Comparison of ENCODE assay signal across 9 mouse cellular contexts in the genomic region with DNA sequence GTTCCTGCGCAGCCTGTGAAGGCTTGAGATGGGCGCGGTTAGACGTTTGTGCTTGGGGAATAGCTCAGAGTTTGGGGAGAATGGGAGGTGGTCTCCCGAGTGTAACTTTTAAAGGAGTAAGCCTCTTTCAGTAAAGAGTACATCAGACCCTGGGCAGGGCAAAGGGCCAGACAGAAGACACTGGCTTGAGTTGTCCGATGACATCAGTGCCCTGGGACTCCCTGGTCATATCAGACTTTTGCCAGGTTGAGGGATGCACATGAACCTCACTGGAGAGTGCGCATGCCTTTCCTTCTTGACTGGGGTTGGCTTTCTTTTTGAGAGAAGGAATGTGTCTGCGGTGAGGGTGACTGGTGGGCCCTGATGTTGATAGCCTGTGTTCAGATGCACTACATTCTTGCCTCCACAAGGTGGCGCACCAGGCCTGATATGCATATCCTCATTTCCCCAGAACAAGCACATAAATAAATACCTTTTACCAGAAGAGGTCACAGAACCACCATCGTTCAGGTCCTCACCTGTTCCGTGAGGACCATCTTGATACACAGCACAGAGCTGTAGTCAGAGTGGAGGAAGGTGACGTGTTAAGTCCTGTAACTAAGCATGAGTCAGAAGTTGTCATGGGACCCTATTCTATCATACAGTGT. TPM values are rescaled to one million over a fixed set of nuclear protein-coding genes. Genes with fewer than 3 reads are reported as not detected.
DNase-seq lines count a peak whose midpoint lies in the region; ATAC-seq and TF ChIP-seq lines count a peak whose summit lies in the region.
"Had no signal": no experiment of that assay in that cellular context is flagged by ENCODE, and none has a peak within 500 bp of the region (broad histone marks: within the 10 kb centered on the region; RNA-seq: fewer than 3 reads in every experiment).

No protein-coding gene starts in this region.

- no peak overlapping the region for H3K9ac ChIP-seq in neural tube, embryonic 15.5 days (replicated peaks)
- H3K9ac ChIP-seq in embryonic facial prominence, embryonic 13.5 days = no peak overlapping the region
- H3K9ac ChIP-seq in limb, embryonic 14.5 days (ENCODE audit: low read depth, low read length, severe bottlenecking) = no peak overlapping the region
- H3K9ac ChIP-seq: heart, embryonic 13.5 days had no signal

- H3K27me3 ChIP-seq in neural tube, embryonic 15.5 days (replicated peaks) = no peaks in the 10 kb centered on the region
- H3K27me3 ChIP-seq in embryonic facial prominence, embryonic 13.5 days = no peaks in the 10 kb centered on the region
- H3K27me3 ChIP-seq in limb, embryonic 14.5 days (ENCODE audit: control insufficient read depth, insufficient read depth, low read length) = no peaks in the 10 kb centered on the region
- H3K27me3 ChIP-seq: heart, embryonic 13.5 days had no signal

- H3K9me3 ChIP-seq in neural tube, embryonic 15.5 days (replicated peaks) = no peaks in the 10 kb centered on the region
- no peaks in the 10 kb centered on the region for H3K9me3 ChIP-seq in embryonic facial prominence, embryonic 13.5 days
- H3K9me3 ChIP-seq in limb, embryonic 14.5 days (ENCODE audit: control insufficient read depth, low read length) = no peaks in the 10 kb centered on the region
- H3K9me3 ChIP-seq: heart, embryonic 13.5 days had no signal

- DNase-seq in neural tube, embryonic 10.5 days (ENCODE audit: extremely low spot score, low spot score) = peak; percentile 58
- peak; percentile 15 for DNase-seq in adrenal gland, postnatal 25 days
- peak; percentile 37 for DNase-seq in hindlimb bud, embryonic 11.5 days (ENCODE audit: extremely low spot score, low read depth, low spot score)
- peak; percentile 14 for DNase-seq in limb, embryonic 14.5 days (ENCODE audit: low spot score)
- DNase-seq in right cerebral cortex, adult 2 months (ENCODE audit: low spot score in 2 of 2) = peak; percentile 64 to 75

- WGBS in neural tube, embryonic 15.5 days = 75% methylated on average over 12 of the region's 12 CpGs
- WGBS in embryonic facial prominence, embryonic 13.5 days = 75% methylated on average over 12 of the region's 12 CpGs
- WGBS in limb, embryonic 14.5 days = 75% methylated on average over 12 of the region's 12 CpGs

- H3K27ac ChIP-seq in neural tube, embryonic 15.5 days (replicated peaks) = no peak overlapping the region
- H3K27ac ChIP-seq in embryonic facial prominence, embryonic 13.5 days = no peak overlapping the region
- H3K27ac ChIP-seq in limb, embryonic 14.5 days (replicated peaks; ENCODE audit: low read depth, low read length) = no peak overlapping the region
- H3K27ac ChIP-seq: heart, embryonic 13.5 days had no signal

- no peak overlapping the region for H3K4me2 ChIP-seq in neural tube, embryonic 15.5 days
- H3K4me2 ChIP-seq in embryonic facial prominence, embryonic 13.5 days = no peak overlapping the region
- no peak overlapping the region for H3K4me2 ChIP-seq in limb, embryonic 14.5 days (replicated peaks; ENCODE audit: low read depth, low read length, severe bottlenecking)
- H3K4me2 ChIP-seq: heart, embryonic 13.5 days had no signal

- TF ChIP-seq POLR2A in limb, embryonic 14.5 days (IDR thresholded peaks at IDR 0.05; ENCODE audit: borderline replicate concordance, extremely low read depth, insufficient read depth, insufficient read length) = no peak

- H3K4me3 ChIP-seq in neural tube, embryonic 15.5 days (replicated peaks) = no peak overlapping the region
- H3K4me3 ChIP-seq in embryonic facial prominence, embryonic 13.5 days = no peak overlapping the region
- no peak overlapping the region for H3K4me3 ChIP-seq in limb, embryonic 14.5 days (replicated peaks; ENCODE audit: low read length)
- H3K4me3 ChIP-seq: heart, embryonic 13.5 days had no signal

- ATAC-seq in neural tube, embryonic 15.5 days (ENCODE audit: low FRiP score) = no peak
- peak; percentile 56; the same call in 1 of the 2 replicates for ATAC-seq in embryonic facial prominence, embryonic 13.5 days (ENCODE audit: insufficient number of reproducible peaks, insufficient read depth, low FRiP score, low TSS enrichment, low read depth)
- ATAC-seq in limb, embryonic 14.5 days (ENCODE audit: low FRiP score, low read depth) = no peak
- ATAC-seq in erythroblast, adult 5-6 weeks (replicated peaks; ENCODE audit: low FRiP score, poor library complexity, severe bottlenecking) = no peak

- H3K4me1 ChIP-seq in neural tube, embryonic 15.5 days = 0 out of 2 replicates have a peak, but pooled peaks cover 2% of the 10 kb centered on the region
- no peaks in the 10 kb centered on the region for H3K4me1 ChIP-seq in embryonic facial prominence, embryonic 13.5 days
- H3K4me1 ChIP-seq in limb, embryonic 14.5 days (ENCODE audit: control insufficient read depth, insufficient read depth, low read length) = no peaks in the 10 kb centered on the region

- no peaks in the 10 kb centered on the region for H3K36me3 ChIP-seq in neural tube, embryonic 15.5 days
- no peaks in the 10 kb centered on the region for H3K36me3 ChIP-seq in embryonic facial prominence, embryonic 13.5 days
- H3K36me3 ChIP-seq in limb, embryonic 14.5 days (ENCODE audit: control insufficient read depth, insufficient read depth, low read length) = no peaks in the 10 kb centered on the region
- H3K36me3 ChIP-seq: heart, embryonic 13.5 days had no signal

RNA-seq across cellular contexts. Expression of a gene that starts 30.7 kb away (rescaled TPM):
- 71.9 and 86.6 TPM in 2 replicates for polyA plus RNA-seq in neural tube, embryonic 15.5 days (2015; fragmentation: Nextera tagmentation; extraction: Ambion mirVana)
- 13.2 and 16.2 TPM in 2 replicates for total RNA-seq in adrenal gland, postnatal 25 days (2021)
- 51.5 and 54.8 TPM in 2 replicates for polyA plus RNA-seq in embryonic facial prominence, embryonic 13.5 days (2015; fragmentation: Nextera tagmentation; extraction: Ambion mirVana)
- polyA plus RNA-seq in limb, embryonic 14.5 days (2012; rRNA removed) = 69.2 and 69.6 TPM in 2 replicates
- polyA plus RNA-seq in limb, embryonic 14.5 days (2014; fragmentation: Nextera tagmentation; extraction: Ambion mirVana) = 42.4 and 51.1 TPM in 2 replicates
- 0.84 and 5.0 TPM in 2 replicates for total RNA-seq in erythroblast, adult 5-6 weeks (2015; ENCODE audit: low replicate concordance)
- 4.5 and 5.6 TPM in 2 replicates for total RNA-seq in erythroblast, adult 5-6 weeks (2017; ENCODE audit: low replicate concordance)

RNA-seq across cellular contexts. Expression of a gene that starts 54.3 kb away (rescaled TPM):
- 0.31 and 0.95 TPM in 2 replicates for polyA plus RNA-seq in neural tube, embryonic 15.5 days (2015; fragmentation: Nextera tagmentation; extraction: Ambion mirVana)
- total RNA-seq in adrenal gland, postnatal 25 days (2021) = 0.46 TPM in 1 of 2 replicates, not detected in the other
- polyA plus RNA-seq in embryonic facial prominence, embryonic 13.5 days (2015; fragmentation: Nextera tagmentation; extraction: Ambion mirVana) = 0.35 and 0.48 TPM in 2 replicates
- 1.4 and 2.5 TPM in 2 replicates for polyA plus RNA-seq in limb, embryonic 14.5 days (2012; rRNA removed)
- polyA plus RNA-seq in limb, embryonic 14.5 days (2014; fragmentation: Nextera tagmentation; extraction: Ambion mirVana) = 0.21 and 0.61 TPM in 2 replicates
- total RNA-seq in erythroblast, adult 5-6 weeks (2015; ENCODE audit: low replicate concordance) = not detected in 2 replicates
- not detected in 2 replicates for total RNA-seq in erythroblast, adult 5-6 weeks (2017; ENCODE audit: low replicate concordance)

Comparison
In these comparisons a context has a peak if more than half of its experiments do, and no peak if none do; other contexts are left out.
1. DNase-seq: peak in every context shown above with its lines; median percentile 70 in right cerebral cortex, adult 2 months; 58 in neural tube, embryonic 10.5 days; 37 in hindlimb bud, embryonic 11.5 days; 15 in adrenal gland, postnatal 25 days; 14 in limb, embryonic 14.5 days.